Mouse (Mus musculus) duodenum, adult 2 months (tissue): ENCODE data around the gene Ly6g. TPM values are rescaled to one million over a fixed set of nuclear protein-coding genes. Genes with fewer than 3 reads are reported as not detected.

Experiments
- polyA plus RNA-seq: library from polyadenylated mRNA; depleted of rRNA; stranded (reverse); fragments of >200 nt; gene quantifications from 2 replicates; pipeline ENCODE4 v1.2.3, GENCODE M21; 2012; ENCODE audit warnings: low replicate concordance; rRNA removed

The Ly6g gene
- polyA plus RNA-seq, result not detected in 2 replicates

DNA sequence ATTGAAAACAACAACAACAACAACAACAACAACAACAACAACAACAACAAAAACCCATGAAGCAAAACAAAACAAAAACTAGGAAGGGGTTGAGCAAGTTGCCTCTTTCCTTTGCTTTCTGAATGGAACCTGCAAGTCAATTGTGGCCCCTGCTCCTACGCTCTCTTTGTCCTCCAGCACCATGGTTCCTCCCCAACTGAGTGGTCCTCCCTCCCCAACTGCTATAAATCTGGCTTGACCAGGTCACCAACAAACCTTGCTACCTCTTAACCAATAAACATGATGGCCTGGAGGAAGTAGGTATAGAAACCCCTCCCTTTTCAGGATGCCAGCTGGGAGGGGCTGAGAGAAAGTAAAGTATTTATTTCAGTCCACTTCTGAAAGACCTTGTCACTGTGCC, at the start of gene Ly6g:
Gene Ly6g (plus strand): TSS at position 301 of the 400 bp plus-strand sequence.

DNA sequence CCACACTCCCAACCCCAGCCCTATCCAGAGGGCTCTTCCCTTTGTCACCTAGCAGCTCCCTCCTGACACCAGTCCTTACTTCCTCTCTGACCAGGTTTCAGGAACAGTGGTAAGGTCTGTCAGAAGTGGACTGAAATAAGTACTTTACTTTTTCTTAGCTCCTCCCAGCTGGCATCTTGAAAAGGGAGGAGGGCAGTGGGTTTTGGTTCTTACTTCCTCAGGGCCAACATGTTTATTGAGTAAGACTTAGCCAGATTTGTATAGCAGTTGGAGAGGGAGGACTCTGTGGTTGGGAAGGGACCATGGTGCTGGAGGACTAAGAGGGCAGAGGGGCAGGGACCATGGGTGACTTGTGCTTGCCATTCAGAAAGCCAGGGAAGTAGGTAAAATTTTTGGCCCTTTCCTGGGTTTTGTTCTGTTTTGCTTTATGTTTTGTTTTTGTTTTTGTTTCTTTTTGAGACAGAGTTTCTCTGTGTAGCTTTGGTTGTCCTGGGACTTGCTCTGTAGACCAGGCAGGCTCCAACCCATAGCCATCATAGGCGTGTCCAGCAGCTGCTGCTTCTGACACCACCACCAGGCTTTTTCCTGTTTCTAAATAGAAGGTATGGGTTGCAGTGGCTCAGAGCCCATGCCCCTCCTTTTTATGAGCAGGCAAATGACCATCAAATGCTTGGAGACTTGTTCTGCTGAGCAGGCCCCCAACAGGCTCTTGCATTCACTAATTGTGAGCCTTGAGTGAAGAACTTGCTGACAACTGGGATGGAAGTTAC, 43.0 kb upstream of the Ly6g start, which contains the start of gene Ly6c2:
Gene Ly6c2 (minus strand): TSS at position 110 of the 770 bp plus-strand sequence.

Other genes starting within 250 kb of the Ly6g start
- 0.09 and 0.23 TPM in 2 replicates for gene Ly6i, start 171.8 kb upstream of the Ly6g start, polyA plus RNA-seq
- 22.8 and 23.0 TPM in 2 replicates for gene Ly6a, start 157.2 kb upstream of the Ly6g start, polyA plus RNA-seq
- 81.0 and 83.6 TPM in 2 replicates for gene Ly6c1, start 106.4 kb upstream of the Ly6g start, polyA plus RNA-seq
- gene Ly6c2, start 43.3 kb upstream of the Ly6g start, polyA plus RNA-seq, result 15.0 and 17.7 TPM in 2 replicates
- 15.5 and 41.8 TPM in 2 replicates for gene BC025446, start 61.1 kb downstream of the Ly6g start, polyA plus RNA-seq
- gene Ly6f, start 113.2 kb downstream of the Ly6g start, polyA plus RNA-seq, result not detected in 2 replicates